Mouse (Mus musculus): ENCODE data around the gene Ift81. TPM values are rescaled to one million over a fixed set of nuclear protein-coding genes. Genes with fewer than 3 reads are reported as not detected.

The Ift81 gene
- polyA plus RNA-seq, 2 experiments from 2014 or later, result 6.6 to 7.8 TPM

DNA sequence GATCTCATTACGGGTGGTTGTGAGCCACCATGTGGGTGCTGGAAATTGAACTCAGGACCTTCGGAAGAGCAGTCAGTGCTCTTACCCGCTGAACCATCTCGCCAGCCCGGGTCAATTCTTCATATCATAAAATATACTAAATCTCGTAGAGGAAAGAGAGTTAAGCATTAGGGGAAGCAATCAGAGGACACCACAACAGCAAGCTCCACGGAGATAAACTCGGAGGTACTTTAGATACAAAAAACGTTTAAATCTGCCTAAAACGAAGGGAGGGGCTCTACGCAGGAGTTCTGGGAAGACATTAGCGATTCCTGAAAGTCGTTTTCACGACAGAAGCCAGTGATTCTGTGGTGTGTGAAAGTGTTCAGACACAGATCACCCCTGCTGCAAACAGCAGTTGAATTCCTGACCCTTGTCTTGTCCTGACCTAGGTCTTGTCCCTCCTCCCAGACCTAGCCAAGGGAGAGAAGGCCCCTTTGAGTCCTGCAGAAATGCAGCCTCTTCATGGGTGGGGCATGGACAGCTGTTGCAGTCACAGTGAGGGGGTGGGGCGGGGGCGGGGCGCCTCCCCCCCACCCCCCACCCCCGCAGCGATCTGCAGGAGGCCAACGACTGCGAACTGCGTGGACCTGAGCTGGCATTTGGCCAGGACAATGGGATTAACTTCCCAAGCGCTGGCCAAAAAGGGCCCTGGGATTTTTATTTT, 100.7 kb downstream of the Ift81 start:
- ATAC-seq, result no peak

- ATAC-seq, result no peak
Measured at GRCm38 (mm10) chr5:122512011-122512410, 102.3 kb downstream of the Ift81 start.

GRCm38 (mm10) chr5:122511405-122511804, 102.9 kb downstream of the Ift81 start:
- ATAC-seq, result peak; percentile 47

DNA sequence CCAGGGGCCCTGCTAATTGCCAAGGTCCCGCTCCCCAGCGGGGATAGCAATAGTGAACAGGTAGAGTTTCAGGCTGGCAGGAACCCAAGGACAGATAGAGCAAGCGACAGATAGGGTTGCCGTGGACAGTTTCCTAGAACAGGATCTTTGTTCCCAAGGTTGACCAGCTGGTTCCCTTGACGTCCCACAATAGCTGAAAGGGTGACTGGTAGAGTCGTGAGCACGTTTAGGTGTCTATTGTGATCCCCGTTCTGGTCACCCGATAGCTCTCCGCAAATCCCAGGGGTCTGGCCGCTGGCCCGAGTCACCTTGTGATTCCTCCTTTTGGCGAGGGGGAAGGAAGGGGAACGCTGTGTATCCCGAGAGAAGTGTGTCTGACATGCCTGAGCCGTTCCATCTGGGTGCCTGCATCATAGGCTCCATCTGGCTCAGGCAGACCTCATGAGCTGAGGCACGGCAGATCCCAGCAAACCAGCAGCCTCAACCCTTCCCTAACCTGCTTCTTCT, 103.6 kb downstream of the Ift81 start:
- ATAC-seq, result no peak

GRCm38 (mm10) chr5:122509608-122510007, 104.7 kb downstream of the Ift81 start:
- no peak for ATAC-seq

DNA sequence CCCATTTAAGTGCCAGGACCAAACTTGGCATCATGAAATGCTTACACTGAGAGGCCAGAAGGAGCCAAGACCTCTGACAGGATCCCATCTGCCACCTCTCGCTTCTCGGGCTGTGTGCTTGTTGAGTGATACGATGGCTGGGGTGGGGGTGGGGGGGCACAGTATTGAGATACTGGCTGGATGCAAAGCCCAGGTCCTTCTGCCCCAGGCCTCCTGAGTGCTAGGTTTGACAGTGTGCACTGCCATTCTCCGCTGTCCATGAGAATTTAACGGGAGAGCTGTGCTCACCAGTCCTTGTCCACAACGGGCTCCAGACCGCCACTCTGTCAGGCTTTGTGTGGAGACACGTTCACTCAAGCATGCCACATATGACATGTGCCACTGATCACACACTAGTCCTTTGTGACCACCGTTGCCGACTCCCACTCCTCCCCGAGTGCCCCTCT, 105.4 kb downstream of the Ift81 start:
- ATAC-seq, result no peak

- ATAC-seq, result no peak
Measured at GRCm38 (mm10) chr5:122507396-122507795, 106.9 kb downstream of the Ift81 start.

DNA sequence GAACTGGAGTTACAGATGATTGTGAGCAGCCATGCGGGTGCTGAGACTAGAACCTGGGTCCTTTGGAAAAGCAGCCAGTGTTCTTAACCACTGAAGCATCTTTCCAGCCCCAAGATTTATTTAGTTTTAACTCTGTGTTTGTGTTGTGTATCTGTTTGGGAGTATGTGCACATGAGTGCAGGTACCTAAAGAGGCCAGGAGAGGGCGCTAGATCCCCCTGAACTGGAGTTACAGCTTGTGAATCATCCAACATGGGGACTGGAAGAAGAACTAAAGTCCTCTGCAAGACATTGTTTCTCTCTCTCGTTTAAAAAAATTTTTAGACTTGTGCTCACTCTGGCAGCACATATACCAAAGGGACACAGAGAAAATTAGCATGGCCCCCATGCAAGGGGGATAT, 107.9 kb downstream of the Ift81 start:
- ATAC-seq, result no peak

DNA sequence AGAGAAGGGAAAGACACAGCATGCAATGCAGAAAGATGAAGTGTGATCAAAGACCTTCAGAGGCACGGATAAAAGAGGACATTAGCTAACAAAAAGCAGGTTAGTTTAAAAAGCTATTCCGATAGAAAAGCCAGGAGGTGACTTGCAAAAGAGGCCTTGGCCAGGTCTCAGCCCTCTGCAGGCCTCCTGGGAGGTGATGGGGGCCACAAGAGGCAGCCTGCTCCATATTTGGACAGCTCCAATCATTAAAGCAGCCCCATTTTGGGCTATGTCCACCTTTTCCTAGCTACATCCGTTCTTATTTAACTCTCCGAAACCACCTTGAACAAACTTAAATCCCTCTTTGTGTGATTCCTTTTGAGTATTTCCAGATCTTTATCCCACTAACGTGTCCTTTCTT, 108.8 kb downstream of the Ift81 start:
- no peak for ATAC-seq

DNA sequence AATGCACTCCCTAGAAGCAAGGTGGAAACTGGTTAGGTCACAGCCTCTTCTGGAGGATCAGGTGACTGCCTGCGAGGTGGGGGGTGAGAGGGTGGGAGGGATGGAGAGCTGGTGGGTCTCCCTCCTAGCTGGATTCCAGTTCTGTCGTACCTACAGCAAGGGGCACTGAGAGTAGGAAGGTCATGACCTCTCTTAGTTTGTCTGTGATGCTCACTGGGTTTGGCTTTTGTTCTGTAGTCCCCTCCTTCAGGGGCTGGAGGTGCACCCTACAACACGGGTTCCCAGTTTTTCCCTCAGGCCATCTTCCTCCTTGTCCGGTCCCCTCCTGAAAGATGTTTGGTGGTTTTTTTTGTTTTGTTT, 110.6 kb downstream of the Ift81 start:
- no peak for ATAC-seq

DNA sequence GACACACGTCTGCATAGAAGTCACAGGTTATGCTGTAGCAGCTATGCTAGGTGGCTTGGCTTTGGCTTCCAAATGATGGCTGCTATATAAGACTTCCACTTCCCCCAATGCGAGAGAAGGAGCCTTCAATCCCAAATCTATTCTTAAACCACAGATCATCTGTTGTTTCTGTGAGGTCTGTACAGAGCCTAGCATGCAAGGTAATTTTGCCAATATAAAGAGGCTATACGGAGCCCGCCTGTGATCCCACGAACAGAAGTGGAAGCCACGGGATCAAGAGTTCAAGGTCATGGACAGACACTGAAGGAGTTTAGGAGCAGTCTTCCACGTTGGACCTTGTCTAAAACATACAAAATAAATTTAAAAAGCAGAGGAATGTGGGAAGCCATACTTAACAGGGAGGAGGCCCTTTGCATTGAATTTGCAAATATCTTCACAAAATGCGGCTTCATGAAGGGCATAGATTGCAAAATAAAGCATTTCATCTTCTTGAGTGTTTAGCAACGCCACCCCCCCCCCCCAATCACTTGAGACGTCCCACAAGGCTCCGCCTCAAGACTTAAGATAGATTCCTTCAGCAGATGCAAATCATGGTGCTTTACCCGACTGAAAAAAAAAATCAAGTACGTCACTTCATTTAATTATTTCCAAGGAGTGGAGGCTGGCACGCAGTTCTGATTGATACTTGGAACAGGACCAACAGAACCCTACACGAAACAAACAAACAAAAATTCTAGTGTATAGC, 111.1 kb downstream of the Ift81 start:
- ATAC-seq, result no peak

DNA sequence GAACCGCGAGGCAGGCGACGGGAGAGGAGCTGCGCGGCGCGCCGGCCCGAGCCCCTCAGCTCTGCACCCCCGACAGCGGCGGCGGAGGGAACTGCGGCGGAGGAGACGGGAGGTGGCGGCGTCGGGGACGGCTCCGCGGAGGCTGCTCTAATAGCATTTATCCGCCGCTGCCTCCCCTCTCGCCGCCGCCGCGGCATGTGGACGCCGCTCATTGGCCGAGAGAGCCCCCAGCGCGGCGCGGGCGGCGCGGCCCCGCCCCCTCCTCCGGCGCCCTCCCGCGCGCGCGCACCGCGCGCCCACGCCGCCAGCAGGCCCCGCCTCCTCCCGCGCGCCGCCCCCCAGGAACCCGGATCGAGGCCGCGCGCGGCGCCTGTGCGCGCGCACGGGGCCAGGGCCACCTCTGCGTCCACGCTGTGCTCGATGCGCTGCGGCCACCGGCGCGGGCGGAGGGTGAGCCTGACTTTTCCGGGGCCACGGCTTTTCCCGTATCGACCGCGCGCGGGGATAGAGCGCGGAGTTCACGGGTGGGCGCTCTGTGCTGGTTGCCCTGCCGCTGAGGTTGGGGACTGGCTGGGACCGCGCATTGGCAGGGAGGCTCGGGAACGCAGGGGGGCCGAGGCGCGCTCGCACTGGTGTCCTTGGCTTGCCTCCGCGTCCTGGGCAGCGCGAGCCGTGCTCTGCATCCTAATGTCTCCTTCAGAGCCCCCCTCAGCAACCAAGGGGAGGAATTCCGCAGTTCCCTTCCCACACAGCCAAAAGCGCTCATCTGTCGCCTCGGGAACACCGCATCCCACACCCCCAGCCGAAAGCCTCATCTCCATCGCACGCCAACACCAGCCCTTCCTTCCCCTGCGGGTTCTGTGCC, 112.0 kb downstream of the Ift81 start, which contains the start of gene Atp2a2:
Atp2a2 (minus strand) TSS at position 149 of the 865 bp plus-strand sequence.
- peak; percentile 76 for ATAC-seq

GRCm38 (mm10) chr5:122501101-122502076, 112.9 kb downstream of the Ift81 start:
- peak; percentile 36 for ATAC-seq

DNA sequence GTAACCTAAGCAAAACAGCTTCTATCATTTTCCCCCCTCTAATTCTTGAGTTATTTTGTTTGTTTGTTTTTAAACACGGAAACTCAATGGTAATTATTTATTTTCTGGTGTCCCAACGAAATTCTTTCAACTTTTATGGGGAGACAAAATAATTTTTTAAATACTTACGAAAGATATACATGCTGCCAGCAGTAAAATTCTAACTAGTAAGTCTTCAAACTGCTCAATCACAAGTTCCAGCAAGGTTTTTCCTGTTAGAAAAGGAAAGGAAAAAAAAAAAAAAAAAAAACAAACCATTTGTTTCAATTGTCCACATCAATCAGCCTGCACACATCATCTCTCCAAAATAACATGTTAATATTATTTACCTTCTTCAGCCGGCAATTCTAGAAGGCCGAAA, 113.8 kb downstream of the Ift81 start:
- no peak for ATAC-seq

Other genes with a start within 250 kb of the Ift81 start
- gene Gpn3, start 242.6 kb downstream of the Ift81 start, polyA plus RNA-seq (2017; shearing (Covaris generic)), result 10 to 100 TPM; 56.9 to 67.7 TPM
- gene Fam216a, start 242.2 kb downstream of the Ift81 start, polyA plus RNA-seq (2017; shearing (Covaris generic)), result 1 to 10 TPM; 6.9 to 7.4 TPM
- gene Arpc3, start 222.6 kb downstream of the Ift81 start, polyA plus RNA-seq (2017; shearing (Covaris generic)), result 100 to 1,000 TPM; 394 to 533 TPM
- gene Anapc7, start 192.8 kb downstream of the Ift81 start, polyA plus RNA-seq (2017; shearing (Covaris generic)), result 10 to 100 TPM; 17.7 to 22.8 TPM
- gene Atp2a2, start 112.3 kb downstream of the Ift81 start, polyA plus RNA-seq (2017; shearing (Covaris generic)), result 10 to 100 TPM in 1 of 2 experiments, 1 to 10 TPM in 1; 10.0 to 14.8 TPM
- gene P2rx7, start 29.4 kb upstream of the Ift81 start, polyA plus RNA-seq (2017; shearing (Covaris generic)), result 100 to 1,000 TPM in 1 of 2 experiments, 10 to 100 TPM in 1; 64.6 to 103 TPM
- 10 to 100 TPM; 41.2 to 68.7 TPM for gene P2rx4, start 93.0 kb upstream of the Ift81 start, polyA plus RNA-seq (2017; shearing (Covaris generic))
- gene Camkk2, start 164.9 kb upstream of the Ift81 start, polyA plus RNA-seq (2017; shearing (Covaris generic)), result 1 to 10 TPM; 2.8 to 2.9 TPM
- gene Anapc5, start 206.8 kb upstream of the Ift81 start, polyA plus RNA-seq (2017; shearing (Covaris generic)), result 100 to 1,000 TPM; 107 to 151 TPM
- 10 to 100 TPM; 25.9 to 37.5 TPM for gene Rnf34, start 235.5 kb upstream of the Ift81 start, polyA plus RNA-seq (2017; shearing (Covaris generic))